Mouse (Mus musculus): Measurements from ENCODE around the gene Zrsr1.

Gene Zrsr1

GRCm38 (mm10) chr11:22971835-22972709, at the start of gene Zrsr1:
TSS of gene Zrsr1 (plus strand) at chr11:22972005.
- peak; percentile 73 to 75 for DNase-seq (ENCODE audit: low spot score in 2 of 2)

GRCm38 (mm10) chr11:22922546-22922945, 49.3 kb upstream of the Zrsr1 start:
- DNase-seq (ENCODE audit: low spot score in 2 of 2), result no peak

- no peak for DNase-seq (ENCODE audit: low spot score in 2 of 2)
Measured at GRCm38 (mm10) chr11:22923606-22924005, 48.2 kb upstream of the Zrsr1 start.

GRCm38 (mm10) chr11:22928586-22929169, 43.1 kb upstream of the Zrsr1 start:
- DNase-seq (ENCODE audit: low spot score in 2 of 2), result no peak

- DNase-seq (ENCODE audit: low spot score in 2 of 2), result no peak
Measured at GRCm38 (mm10) chr11:22930129-22930528, 41.7 kb upstream of the Zrsr1 start.

- no peak for DNase-seq (ENCODE audit: low spot score in 2 of 2)
Measured at GRCm38 (mm10) chr11:22931320-22931905, 40.4 kb upstream of the Zrsr1 start.

GRCm38 (mm10) chr11:22932167-22932566, 39.6 kb upstream of the Zrsr1 start:
- no peak for DNase-seq (ENCODE audit: low spot score in 2 of 2)

GRCm38 (mm10) chr11:22936446-22937125, 35.2 kb upstream of the Zrsr1 start:
- DNase-seq (ENCODE audit: low spot score in 2 of 2), result no peak

- no peak for DNase-seq (ENCODE audit: low spot score in 2 of 2)
Measured at GRCm38 (mm10) chr11:22937716-22938316, 34.0 kb upstream of the Zrsr1 start.

- DNase-seq (ENCODE audit: low spot score in 2 of 2), result no peak
Measured at GRCm38 (mm10) chr11:22938983-22939382, 32.8 kb upstream of the Zrsr1 start.

- no peak for DNase-seq (ENCODE audit: low spot score in 2 of 2)
Measured at GRCm38 (mm10) chr11:22949101-22949500, 22.7 kb upstream of the Zrsr1 start.

- no peak for DNase-seq (ENCODE audit: low spot score in 2 of 2)
Measured at GRCm38 (mm10) chr11:22950131-22950530, 21.7 kb upstream of the Zrsr1 start.

GRCm38 (mm10) chr11:22952668-22953067, 19.1 kb upstream of the Zrsr1 start:
- DNase-seq (ENCODE audit: low spot score in 2 of 2), result no peak

- DNase-seq (ENCODE audit: low spot score in 2 of 2), result no peak
Measured at GRCm38 (mm10) chr11:22956346-22956745, 15.5 kb upstream of the Zrsr1 start.

GRCm38 (mm10) chr11:22956830-22957229, 15.0 kb upstream of the Zrsr1 start:
- peak; percentile 36 to 44 for DNase-seq (ENCODE audit: low spot score in 2 of 2)

GRCm38 (mm10) chr11:22957791-22958374, 13.9 kb upstream of the Zrsr1 start:
- DNase-seq (ENCODE audit: low spot score in 2 of 2), result no peak

GRCm38 (mm10) chr11:22962101-22962500, 9.7 kb upstream of the Zrsr1 start:
- no peak for DNase-seq (ENCODE audit: low spot score in 2 of 2)

GRCm38 (mm10) chr11:22964401-22964800, 7.4 kb upstream of the Zrsr1 start:
- no peak for DNase-seq (ENCODE audit: low spot score in 2 of 2)

GRCm38 (mm10) chr11:22965503-22965902, 6.3 kb upstream of the Zrsr1 start:
- no peak for DNase-seq (ENCODE audit: low spot score in 2 of 2)

- DNase-seq (ENCODE audit: low spot score in 2 of 2), result no peak
Measured at GRCm38 (mm10) chr11:22969486-22969885, 2.3 kb upstream of the Zrsr1 start.

GRCm38 (mm10) chr11:22970546-22970945, 1.3 kb upstream of the Zrsr1 start:
- no peak for DNase-seq (ENCODE audit: low spot score in 2 of 2)
